Mouse (Mus musculus) left cerebral cortex, adult 9 months (tissue): ENCODE measurements around the gene Pabpn1l.
A peak's percentile ranks its signal among the peaks of the same experiment; 100 is the strongest.

Source experiments
- DNase-seq, 2 experiments: peaks; one replicate each; pipeline ENCODE4 v3.0.0; 2022; ENCODE audit warnings: low spot score in 2 of 2

Pabpn1l gene

GRCm38 (mm10) chr8:122622727-122623126 is at the start of gene Pabpn1l:
TSS of gene Pabpn1l (minus strand) at chr8:122622739.
- no peak for DNase-seq

DNA sequence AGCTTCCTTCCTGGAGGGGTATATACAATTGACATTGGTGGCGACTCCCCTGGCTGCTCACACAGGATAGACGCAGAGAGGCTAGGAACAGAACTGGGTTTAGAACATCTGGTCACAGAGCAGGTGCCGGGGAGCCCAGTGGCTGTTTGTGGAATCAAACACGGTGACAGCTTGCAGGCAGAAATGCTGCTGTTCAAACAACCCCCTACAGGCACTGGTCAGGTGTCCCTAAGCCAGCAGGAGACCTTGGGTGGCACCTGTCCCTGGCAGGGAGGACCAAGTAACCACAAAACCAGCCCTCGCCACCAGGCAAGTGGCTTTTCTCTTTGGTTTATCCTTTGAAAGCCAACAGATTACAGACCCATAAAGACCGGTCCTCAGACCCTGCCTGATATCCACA is 49.4 kb upstream of the Pabpn1l start:
- DNase-seq = no peak

DNA sequence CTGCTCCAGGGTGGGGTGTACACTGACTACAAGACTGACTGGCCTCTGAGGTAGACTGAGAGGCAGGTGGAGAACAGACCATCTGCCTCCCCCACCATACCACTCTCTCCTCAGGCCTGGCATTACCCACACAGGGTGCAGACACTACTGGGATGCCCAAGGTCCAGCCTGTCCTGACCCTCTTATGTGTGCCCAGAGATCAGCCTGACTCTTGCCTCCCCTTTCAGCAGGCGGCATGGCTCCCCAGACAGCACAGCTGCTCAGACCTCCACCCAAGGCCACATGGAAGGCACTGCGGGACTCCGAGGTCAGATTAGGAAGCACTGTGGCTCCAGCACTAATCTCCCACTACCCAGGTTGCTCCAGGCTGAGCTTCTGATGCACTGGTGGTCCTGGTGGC is 48.2 kb upstream of the Pabpn1l start:
- DNase-seq = no peak

GRCm38 (mm10) chr8:122670001-122670400 is 47.5 kb upstream of the Pabpn1l start:
- DNase-seq = no peak

DNA sequence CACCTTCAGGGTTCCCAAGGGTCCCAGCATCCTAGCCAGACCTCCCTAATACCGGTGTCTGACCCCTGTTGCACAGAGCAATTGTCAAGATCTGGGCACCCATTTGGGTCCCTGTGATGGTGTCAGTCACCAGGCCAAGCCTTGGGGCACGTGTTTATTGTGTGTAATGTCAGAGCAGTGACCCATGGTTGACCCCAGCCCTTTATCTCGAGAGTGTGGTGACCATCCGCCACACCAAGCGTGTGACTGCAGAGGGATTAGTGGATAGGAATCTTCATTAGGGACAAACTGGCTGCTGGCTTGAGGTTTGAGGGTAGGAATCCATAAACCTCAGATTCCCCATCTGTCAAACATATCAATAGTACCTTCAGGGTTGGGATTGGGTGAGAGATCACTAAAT is 46.8 kb upstream of the Pabpn1l start:
- DNase-seq = no peak

DNA sequence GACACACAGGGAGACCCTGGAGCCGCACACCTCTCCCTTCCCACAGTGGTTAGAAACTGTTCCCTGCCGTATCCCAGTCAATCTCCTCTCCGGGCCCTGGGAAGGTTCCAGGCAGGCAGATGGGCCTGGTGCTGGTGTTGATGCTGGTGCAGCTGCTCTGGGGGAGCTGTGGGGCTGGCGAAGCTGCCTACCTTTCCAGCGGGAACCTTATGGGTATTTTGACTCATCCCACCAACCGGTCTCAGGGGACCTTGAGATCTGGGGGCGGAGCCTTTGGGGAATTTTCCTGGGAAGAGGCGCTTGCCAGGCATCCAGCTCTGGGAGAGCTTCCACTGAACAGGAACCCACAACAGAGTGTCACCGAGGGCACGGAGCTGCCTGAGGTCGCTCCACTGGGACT is 45.3 kb upstream of the Pabpn1l start:
- DNase-seq = peak in 1 of 2 experiments; percentile 84

GRCm38 (mm10) chr8:122666827-122667226 is 44.3 kb upstream of the Pabpn1l start:
- peak in 1 of 2 experiments; percentile 80 for DNase-seq

DNA sequence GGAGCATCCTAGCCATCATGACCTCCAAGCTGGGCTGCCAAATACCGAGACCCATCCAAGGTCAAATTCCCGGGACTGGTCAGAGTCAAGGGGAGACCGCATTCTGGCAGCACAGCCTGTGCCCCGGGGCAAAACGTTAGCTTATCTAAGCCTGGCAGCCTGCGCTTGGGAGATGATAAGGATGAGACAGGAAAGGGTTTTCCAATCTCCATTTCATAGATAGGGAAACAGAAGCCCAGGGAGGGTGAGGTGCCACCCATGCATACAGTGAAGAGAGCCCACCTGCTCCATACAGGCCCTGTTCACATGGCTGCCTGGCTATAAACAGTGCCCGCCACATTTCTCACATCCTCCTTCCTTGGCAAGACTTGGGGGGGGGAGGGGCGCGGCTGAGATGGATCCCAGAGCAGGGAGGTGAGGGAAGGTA is 43.8 kb upstream of the Pabpn1l start:
- DNase-seq = no peak

DNA sequence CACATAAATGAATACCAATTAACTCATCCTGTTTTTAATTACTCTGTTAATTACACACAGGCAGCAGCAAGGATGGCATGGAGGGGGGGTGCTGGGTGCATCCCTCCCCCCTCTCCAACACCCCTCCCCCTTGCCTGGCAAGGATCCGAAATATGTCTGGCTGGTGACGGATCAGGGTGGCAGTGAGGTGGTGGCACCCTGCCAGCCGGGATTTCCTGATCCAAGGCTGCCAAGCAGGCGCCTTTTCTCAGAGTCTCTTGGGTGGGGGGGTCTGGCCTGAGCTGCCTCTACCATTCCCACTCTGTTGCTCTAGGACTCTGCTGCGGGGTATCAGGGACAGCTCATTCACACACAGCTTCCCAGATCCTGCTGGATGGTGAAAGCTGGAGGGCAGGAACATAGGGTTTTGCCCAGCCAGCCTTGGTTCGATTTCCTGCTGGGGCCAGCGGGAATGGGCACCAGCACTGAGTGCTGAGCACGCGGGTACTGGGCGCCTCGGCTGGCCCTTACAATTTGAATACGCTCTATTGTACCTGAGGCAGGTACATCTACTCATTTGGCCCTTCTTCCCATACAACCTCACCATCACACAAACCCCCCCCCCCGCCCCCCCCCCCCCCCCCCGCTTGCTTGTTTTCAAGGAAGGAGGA is 43.3 kb upstream of the Pabpn1l start:
- DNase-seq = no peak

DNA sequence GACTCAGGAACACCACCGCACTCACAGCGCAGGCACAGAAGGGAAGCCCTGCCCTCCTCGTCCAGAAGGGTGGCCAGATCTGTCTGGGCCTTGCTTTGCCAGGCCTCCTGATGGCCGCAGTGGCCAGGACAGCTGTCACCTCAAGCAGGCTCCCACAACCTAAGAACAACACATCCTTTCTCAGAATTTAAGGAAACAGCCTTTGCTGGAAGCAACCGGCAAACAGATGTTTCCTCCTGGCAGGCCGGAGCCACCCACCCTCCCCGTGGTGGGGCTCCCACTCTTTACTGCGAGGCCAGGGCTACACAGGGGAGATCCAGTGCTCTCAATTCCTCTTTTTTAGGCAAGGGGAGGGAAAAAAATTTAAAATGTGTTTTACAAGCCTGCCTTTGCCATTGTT is 42.7 kb upstream of the Pabpn1l start:
- DNase-seq = peak in 1 of 2 experiments; percentile 36

- DNase-seq = no peak
Observed at GRCm38 (mm10) chr8:122663670-122664069, 41.1 kb upstream of the Pabpn1l start.

GRCm38 (mm10) chr8:122663106-122663505 is 40.6 kb upstream of the Pabpn1l start:
- no peak for DNase-seq

DNA sequence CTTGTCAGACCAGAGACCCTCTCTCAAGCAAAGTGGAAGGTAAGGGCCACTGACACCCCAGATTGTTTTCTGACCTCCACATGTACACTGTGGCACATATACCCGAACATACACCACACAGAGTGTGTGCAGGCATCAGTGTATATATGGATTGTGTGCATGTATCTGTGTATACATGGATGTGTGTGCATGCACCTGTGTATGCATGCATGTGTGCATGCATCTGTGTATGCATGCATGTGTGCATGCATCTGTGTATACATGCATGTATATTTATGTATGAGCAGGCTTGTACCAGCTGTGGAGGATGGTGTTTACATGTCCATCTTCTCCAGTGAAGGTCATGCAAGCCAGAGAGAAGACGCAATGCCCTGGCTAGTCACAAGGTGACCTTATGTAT is 39.4 kb upstream of the Pabpn1l start:
- DNase-seq = no peak

- peak in 1 of 2 experiments; percentile 79 for DNase-seq
Observed at GRCm38 (mm10) chr8:122661138-122661537, 38.6 kb upstream of the Pabpn1l start.

DNA sequence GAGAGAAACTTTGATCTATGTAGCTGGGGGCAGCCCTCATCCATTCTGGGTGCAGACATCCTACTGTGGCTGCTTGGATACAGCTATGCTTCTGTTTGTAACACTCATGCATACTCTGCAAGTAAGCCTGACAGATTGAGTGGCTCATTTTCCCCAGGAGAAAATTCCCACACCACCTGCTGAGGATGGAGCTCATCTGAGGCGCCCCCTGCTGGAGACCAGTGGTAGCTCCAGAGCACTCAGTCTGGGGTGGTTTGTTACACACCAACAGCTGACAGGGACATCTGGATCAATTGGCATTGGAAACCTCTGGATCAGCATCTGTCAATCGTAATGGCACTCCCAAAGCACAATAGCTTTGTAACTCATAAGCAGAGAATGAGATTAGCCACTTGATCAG is 37.5 kb upstream of the Pabpn1l start:
- DNase-seq = no peak

DNA sequence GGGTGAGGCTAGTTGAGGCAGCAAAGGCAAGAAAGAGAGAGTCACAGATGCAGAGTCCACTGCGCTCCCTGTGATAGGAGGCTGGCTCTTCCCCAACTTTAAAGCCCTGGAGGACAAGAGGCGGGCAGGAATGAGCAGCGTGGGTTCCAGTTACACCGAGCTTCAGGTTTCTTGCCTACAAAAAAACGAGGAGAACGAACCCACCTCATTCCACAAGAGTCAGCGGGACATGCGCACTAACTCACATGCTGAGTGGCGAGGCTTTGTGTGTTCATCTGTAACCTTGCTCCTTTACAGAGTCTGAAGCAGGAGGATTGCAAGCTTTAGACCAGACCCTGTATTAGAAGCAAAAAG is 36.2 kb upstream of the Pabpn1l start:
- no peak for DNase-seq

DNA sequence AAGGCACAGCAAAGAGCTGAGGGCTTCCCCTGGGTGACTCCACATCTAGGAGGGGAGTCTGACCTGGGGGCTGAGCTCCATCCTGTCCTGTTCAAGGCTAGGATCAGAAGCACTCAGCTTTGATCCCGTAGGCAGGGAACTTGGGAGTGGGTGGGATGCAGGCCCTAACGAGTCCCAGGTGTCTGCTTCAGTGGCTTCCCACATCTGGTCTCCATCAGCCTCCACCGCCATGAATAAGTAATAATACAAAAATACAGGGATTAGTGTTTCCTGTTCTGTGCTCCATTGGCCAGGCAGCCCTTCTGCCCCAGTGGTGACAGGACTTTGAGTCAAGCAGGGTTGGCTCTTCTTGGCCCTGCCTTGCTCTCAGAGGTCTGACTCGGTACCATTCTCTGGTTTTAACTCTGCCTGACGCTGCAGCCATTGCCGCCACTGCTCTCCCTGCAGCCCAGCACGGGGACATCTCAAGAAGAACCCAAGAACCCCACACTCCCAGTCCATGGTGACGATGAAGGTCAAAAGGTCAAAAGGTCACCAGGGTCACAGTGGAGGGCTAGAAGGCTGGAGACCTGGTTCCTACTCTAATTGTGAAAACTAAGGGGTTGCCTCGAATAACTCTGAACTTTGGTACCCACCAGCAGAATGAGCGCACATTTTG is 35.7 kb upstream of the Pabpn1l start:
- DNase-seq = no peak

- no peak for DNase-seq
Observed at GRCm38 (mm10) chr8:122656056-122656999, 33.8 kb upstream of the Pabpn1l start.

DNA sequence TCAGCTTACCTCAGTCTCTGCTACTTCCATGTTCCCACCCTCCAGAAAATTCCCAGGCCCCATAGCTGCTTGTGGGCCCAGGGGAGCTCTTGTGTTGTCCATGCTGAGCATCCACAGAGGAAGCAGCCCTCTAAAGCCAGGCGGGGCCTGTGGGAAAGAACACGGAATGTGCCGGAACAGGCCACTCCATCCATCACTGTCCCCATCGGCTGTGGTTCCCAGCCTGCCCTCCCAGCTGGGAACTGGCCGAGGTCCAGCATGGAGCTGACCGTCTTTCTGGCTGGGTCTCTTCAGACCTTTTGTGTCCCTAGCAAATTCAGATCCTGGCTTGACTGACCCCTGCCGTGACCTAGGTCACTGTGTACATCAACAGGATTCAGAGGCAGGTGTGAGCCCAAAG is 32.2 kb upstream of the Pabpn1l start:
- no peak for DNase-seq

DNA sequence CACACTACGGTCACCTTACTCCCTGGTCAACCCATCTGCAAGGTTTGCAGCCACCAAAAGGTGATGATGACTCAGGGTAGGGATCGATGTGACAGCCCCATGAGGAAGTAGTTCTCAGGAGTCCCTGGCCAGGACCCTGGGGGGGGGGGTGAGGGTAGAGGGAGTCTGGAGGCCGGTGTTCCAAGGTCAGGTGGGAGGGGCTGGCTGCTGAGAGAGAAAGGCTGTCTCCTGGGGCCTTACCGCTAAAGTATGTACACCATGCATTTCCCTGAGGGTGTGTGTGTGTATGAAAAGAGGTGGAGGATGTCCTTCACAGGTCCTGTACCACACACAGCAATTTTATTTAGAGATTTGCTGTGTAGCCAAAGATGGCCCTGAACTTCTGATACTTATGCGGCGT is 30.1 kb upstream of the Pabpn1l start:
- DNase-seq = no peak

DNA sequence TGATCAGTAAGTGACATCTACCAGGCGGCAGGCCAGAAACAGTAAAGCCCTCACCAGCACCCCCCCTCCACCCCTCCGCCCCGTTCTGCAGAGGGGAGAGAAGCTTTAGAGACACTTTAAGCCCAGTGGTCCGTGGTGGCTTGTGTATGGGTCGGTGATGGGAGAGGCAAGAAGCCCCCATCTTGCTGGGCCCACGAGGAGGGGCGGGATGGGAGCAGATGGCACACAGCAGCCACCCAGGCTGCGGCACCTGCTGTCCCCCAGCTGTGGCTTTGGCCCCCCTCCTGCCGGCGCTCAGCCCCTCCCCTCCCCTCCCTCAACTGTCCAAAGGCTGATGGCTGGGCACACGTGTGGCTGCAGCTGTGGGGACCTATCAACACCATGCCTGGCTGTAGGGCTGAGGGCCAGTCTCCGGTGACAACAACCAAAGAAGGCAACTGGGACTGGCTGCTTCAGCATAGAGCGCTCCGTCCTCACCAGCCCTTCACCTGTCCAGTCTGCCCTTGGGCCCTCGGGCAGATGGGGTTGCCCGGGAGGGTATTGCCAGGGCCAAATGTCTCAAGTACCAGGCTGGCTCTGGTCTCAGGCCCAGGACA is 28.9 kb upstream of the Pabpn1l start:
- DNase-seq = no peak
